Mouse (Mus musculus) intestine, embryonic 15.5 days (tissue): Measurements from ENCODE around the gene Srek1ip1. TPM values are rescaled to one million over a fixed set of nuclear protein-coding genes. Genes with fewer than 3 reads are reported as not detected.

ENCODE experiments used
- ATAC-seq: fragments of 200-750 bp; cut with Nextera tagmentation; 2 replicates; pipeline ENCODE4 v1.8.0; 2017; ENCODE audit warnings: moderate TSS enrichment, moderate library complexity
- H3K27ac ChIP-seq: fragments of 300-500 bp; sonication (generic); 2 replicates; pipeline ENCODE4 v1.5.1; 2015; ENCODE audit warnings: mild to moderate bottlenecking, inconsistent platforms
- H3K27me3 ChIP-seq: fragments of 300-500 bp; sonication (generic); replicated peaks from 2 replicates; pipeline ENCODE4 v1.6.1; 2015; ENCODE audit warnings: inconsistent platforms
- H3K36me3 ChIP-seq: fragments of 300-500 bp; sonication (generic); 2 replicates; pipeline ENCODE4 v1.6.1; 2015; ENCODE audit warnings: inconsistent platforms
- H3K4me1 ChIP-seq: fragments of 300-500 bp; sonication (generic); replicated peaks from 2 replicates; pipeline ENCODE4 v1.6.1; 2015; ENCODE audit warnings: inconsistent platforms
- H3K4me2 ChIP-seq: fragments of 300-500 bp; sonication (generic); replicated peaks from 2 replicates; pipeline ENCODE4 v1.6.1; 2015; ENCODE audit warnings: mild to moderate bottlenecking, inconsistent platforms
- H3K4me3 ChIP-seq: fragments of 300-500 bp; sonication (generic); replicated peaks from 2 replicates; pipeline ENCODE4 v1.5.1; 2015; ENCODE audit warnings: inconsistent platforms
- H3K9ac ChIP-seq: fragments of 300-500 bp; sonication (generic); 2 replicates; pipeline ENCODE4 v1.6.1; 2015; ENCODE audit warnings: inconsistent platforms
- H3K9me3 ChIP-seq: fragments of 300-500 bp; sonication (generic); 2 replicates; pipeline ENCODE4 v1.6.1; 2016; ENCODE audit warnings: inconsistent platforms
- WGBS: fragments of 180-500 bp; shearing (Covaris S2); methylation state at CpG from one replicate; pipeline ENCODE4 v1.1.7; 2015; 5-methylcytosine and 5-hydroxymethylcytosine counted together
- polyA plus RNA-seq: library from polyadenylated mRNA; unstranded; fragments of >200 nt; fragmentation: Nextera tagmentation; extraction: Ambion mirVana; gene quantifications from 2 replicates; pipeline ENCODE4 v1.2.1, GENCODE M21; 2015

Srek1ip1 gene
- polyA plus RNA-seq, 1 experiment from 2014 or later: 23.8 TPM

GRCm38 (mm10) chr13:104863127-104863979 lies 71.1 kb downstream of the Srek1ip1 start, which contains the start of gene Shisal2b:
Gene Shisal2b, minus strand, starts transcription at chr13:104863893.
- no peaks in the 10 kb centered on the region for H3K27me3 ChIP-seq
- peak; percentile 95 for ATAC-seq
- H3K4me1 ChIP-seq: no peaks in the 10 kb centered on the region; the same call in 1 of the 2 replicates
- peak within 1 kb of the TSS; percentile 46 for H3K9ac ChIP-seq
- WGBS: 4% methylated on average over 38 of the region's 38 CpGs
- H3K4me2 ChIP-seq: peak within 1 kb of the TSS; percentile 99
- H3K36me3 ChIP-seq: no peaks in the 10 kb centered on the region
- no peaks in the 10 kb centered on the region for H3K9me3 ChIP-seq
- H3K27ac ChIP-seq: no peak within 1 kb of the TSS
- H3K4me3 ChIP-seq: peak within 1 kb of the TSS; percentile 53

GRCm38 (mm10) chr13:104866726-104867125 lies 74.4 kb downstream of the Srek1ip1 start:
- H3K27me3 ChIP-seq: no peaks in the 10 kb centered on the region
- H3K4me2 ChIP-seq: no peak overlapping the region
- H3K4me1 ChIP-seq: no peaks in the 10 kb centered on the region; the same call in 1 of the 2 replicates
- H3K9me3 ChIP-seq: no peaks in the 10 kb centered on the region
- WGBS: 80% methylated on average over 5 of the region's 5 CpGs
- H3K27ac ChIP-seq: no peak overlapping the region
- ATAC-seq: no peak
- no peak overlapping the region for H3K9ac ChIP-seq
- no peaks in the 10 kb centered on the region for H3K36me3 ChIP-seq
- H3K4me3 ChIP-seq: no peak overlapping the region

DNA sequence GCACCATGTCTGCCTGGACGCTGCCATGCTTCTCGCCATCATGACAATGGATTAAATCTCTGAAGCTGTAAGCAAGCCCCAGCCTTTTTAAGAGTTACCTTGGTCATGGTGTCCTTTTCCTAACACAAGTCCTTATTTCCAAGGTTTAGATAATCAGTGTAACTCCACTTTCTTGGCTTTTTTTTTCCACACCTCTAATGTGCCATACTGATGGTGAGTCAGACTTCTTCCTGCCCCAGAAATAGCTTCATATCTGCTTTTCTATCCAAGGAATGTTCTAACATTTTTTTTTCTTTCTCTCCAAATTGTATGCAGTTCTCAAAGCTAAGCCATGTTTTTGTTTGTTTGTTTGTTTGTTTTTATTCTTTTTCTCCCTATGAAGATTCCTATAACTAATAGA lies 77.6 kb downstream of the Srek1ip1 start:
- H3K4me2 ChIP-seq: no peak overlapping the region
- H3K4me3 ChIP-seq: no peak overlapping the region
- 100% methylated on average over 2 of the region's 2 CpGs for WGBS
- ATAC-seq: no peak
- no peaks in the 10 kb centered on the region for H3K36me3 ChIP-seq
- no peak overlapping the region for H3K27ac ChIP-seq
- no peaks in the 10 kb centered on the region for H3K9me3 ChIP-seq
- H3K27me3 ChIP-seq: no peaks in the 10 kb centered on the region
- no peak overlapping the region for H3K9ac ChIP-seq
- H3K4me1 ChIP-seq: no peaks in the 10 kb centered on the region

- no peak overlapping the region for H3K9ac ChIP-seq
- no peak overlapping the region for H3K4me3 ChIP-seq
- no peaks in the 10 kb centered on the region for H3K36me3 ChIP-seq
- 74% methylated on average over 4 of the region's 4 CpGs for WGBS
- ATAC-seq: no peak
- H3K4me2 ChIP-seq: no peak overlapping the region
- H3K27ac ChIP-seq: no peak overlapping the region
- no peaks in the 10 kb centered on the region for H3K9me3 ChIP-seq
- no peaks in the 10 kb centered on the region for H3K27me3 ChIP-seq
- no peaks in the 10 kb centered on the region for H3K4me1 ChIP-seq
These were observed 86.2 kb downstream of the Srek1ip1 start for GRCm38 (mm10) chr13:104878508-104878907.

DNA sequence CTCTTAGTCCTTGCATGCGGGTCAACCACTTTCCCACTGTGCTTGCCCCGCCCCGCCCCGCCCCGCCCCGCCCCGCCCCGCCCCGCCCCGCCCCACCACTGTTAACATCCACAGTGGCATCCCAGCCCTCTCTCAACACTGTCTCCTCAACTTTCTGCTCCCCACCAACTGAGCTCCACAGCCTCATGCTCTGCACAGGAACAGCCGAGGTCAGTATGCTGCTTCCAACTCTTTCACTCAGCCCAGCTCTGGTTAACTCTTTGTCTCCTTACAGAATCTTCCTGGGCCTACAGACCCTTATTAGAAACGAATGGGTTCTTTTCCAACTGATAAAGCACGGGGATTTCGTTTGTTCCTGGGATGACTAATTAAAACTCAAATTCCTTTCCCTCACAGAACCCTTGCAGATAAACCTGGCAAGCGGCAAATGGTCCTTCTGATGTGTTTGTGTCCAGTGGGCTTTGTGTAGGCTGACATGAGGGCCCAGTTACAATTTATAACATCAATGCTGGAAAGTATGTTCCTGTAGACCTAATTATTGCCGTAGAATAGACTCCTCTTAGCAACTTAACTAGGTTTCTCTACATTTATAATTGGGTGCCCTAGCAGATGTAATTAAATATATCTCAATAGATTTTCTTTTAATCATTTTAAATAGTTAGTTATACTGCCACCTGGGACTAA lies 91.4 kb downstream of the Srek1ip1 start:
- ATAC-seq: no peak
- WGBS: 29% methylated on average over 12 of the region's 16 CpGs

GRCm38 (mm10) chr13:104886308-104887032 lies 94.2 kb downstream of the Srek1ip1 start:
- Histone ChIP-seq H3K27ac (no peak overlapping the region), H3K4me2 (no peak overlapping the region), H3K27me3 (no peaks in the 10 kb centered on the region), H3K4me1 (no peaks in the 10 kb centered on the region), H3K36me3 (no peaks in the 10 kb centered on the region), H3K9me3 (no peaks in the 10 kb centered on the region), H3K9ac (no peak overlapping the region), H3K4me3 (no peak overlapping the region)
- WGBS: 77% methylated on average over 7 of the region's 8 CpGs
- no peak for ATAC-seq

More for the DNA sequence above, 91.4 kb downstream of the Srek1ip1 start:
- H3K4me2 ChIP-seq: no peak overlapping the region
- no peaks in the 10 kb centered on the region for H3K36me3 ChIP-seq
- no peaks in the 10 kb centered on the region for H3K4me1 ChIP-seq
- H3K27me3 ChIP-seq: no peaks in the 10 kb centered on the region
- no peaks in the 10 kb centered on the region for H3K9me3 ChIP-seq
- no peak overlapping the region for H3K4me3 ChIP-seq
- no peak overlapping the region for H3K9ac ChIP-seq
- H3K27ac ChIP-seq: no peak overlapping the region

Other genes starting within 250 kb of the Srek1ip1 start
- 27.4 and 28.3 TPM in 2 replicates for gene Cwc27, start 24.7 kb downstream of the Srek1ip1 start, polyA plus RNA-seq
- 0.25 and 0.39 TPM in 2 replicates for gene Shisal2b, start 71.4 kb downstream of the Srek1ip1 start, polyA plus RNA-seq